Mouse (Mus musculus) limb, embryonic 13.5 days (tissue): ENCODE measurements around the gene Rcn3. TPM values are rescaled to one million over a fixed set of nuclear protein-coding genes. Genes with fewer than 3 reads are reported as not detected.

ENCODE experiments used
- ATAC-seq: fragments of 200-750 bp; cut with Nextera tagmentation; 2 replicates; pipeline ENCODE4 v1.8.0; 2017; ENCODE audit warnings: low read depth, moderate number of reproducible peaks, moderate TSS enrichment; ENCODE audit not compliant: low FRiP score
- H3K27ac ChIP-seq: fragments of 300-500 bp; sonication (generic); 2 replicates; pipeline ENCODE4 v1.5.1; 2015; ENCODE audit warnings: inconsistent platforms, mild to moderate bottlenecking, moderate library complexity
- H3K27me3 ChIP-seq: fragments of 300-500 bp; sonication (generic); 2 replicates; pipeline ENCODE4 v1.6.1; 2015; ENCODE audit warnings: mild to moderate bottlenecking, inconsistent platforms
- H3K36me3 ChIP-seq: fragments of 300-500 bp; sonication (generic); 2 replicates; pipeline ENCODE4 v1.6.1; 2015; ENCODE audit warnings: inconsistent platforms, mild to moderate bottlenecking, moderate library complexity
- H3K4me1 ChIP-seq: fragments of 300-500 bp; sonication (generic); 2 replicates; pipeline ENCODE4 v1.6.1; 2015; ENCODE audit warnings: inconsistent platforms
- H3K4me2 ChIP-seq: fragments of 300-500 bp; sonication (generic); replicated peaks from 2 replicates; pipeline ENCODE4 v1.6.1; 2015; ENCODE audit warnings: inconsistent platforms, mild to moderate bottlenecking, moderate library complexity
- H3K4me3 ChIP-seq: fragments of 300-500 bp; sonication (generic); 2 replicates; pipeline ENCODE4 v1.5.1; 2015; ENCODE audit warnings: moderate library complexity, mild to moderate bottlenecking, inconsistent platforms
- H3K9ac ChIP-seq: fragments of 300-500 bp; sonication (generic); 2 replicates; pipeline ENCODE4 v1.6.1; 2015; ENCODE audit warnings: mild to moderate bottlenecking, inconsistent platforms
- H3K9me3 ChIP-seq: fragments of 300-500 bp; sonication (generic); 2 replicates; pipeline ENCODE4 v1.6.1; 2016; ENCODE audit warnings: inconsistent platforms
- WGBS: fragments of 180-500 bp; shearing (Covaris S2); methylation state at CpG from one replicate; pipeline ENCODE4 v1.1.7; 2015; 5-methylcytosine and 5-hydroxymethylcytosine counted together
- polyA plus RNA-seq: library from polyadenylated mRNA; unstranded; fragments of >200 nt; fragmentation: Nextera tagmentation; extraction: Ambion mirVana; gene quantifications from 2 replicates; pipeline ENCODE4 v1.2.1, GENCODE M21; 2015

The Rcn3 gene
- 462 and 483 TPM in 2 replicates for polyA plus RNA-seq

DNA sequence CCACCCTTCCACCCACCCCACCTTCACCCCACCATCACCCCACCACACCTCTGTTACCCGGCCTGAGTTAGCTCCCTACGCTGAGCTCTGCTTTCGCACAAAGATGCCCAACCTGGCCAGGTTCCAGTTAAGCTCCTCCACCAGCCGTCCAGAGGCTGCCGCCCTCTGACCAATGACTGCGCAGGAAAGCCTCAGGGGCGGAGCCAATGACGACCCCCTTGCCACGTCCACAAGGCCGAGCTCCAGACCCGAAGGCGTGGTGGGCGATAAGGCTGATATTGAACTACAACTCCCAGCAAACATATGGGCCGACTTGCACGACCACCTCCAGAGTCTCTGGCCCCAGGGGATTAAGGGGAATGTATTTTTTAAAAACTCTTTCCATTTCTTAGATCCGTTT lies at the start of gene Rcn3:
Rcn3 (minus strand) TSS at position 174 of the 400 bp plus-strand sequence.
- Histone ChIP-seq H3K27me3 (no peaks in the 10 kb centered on the region), H3K4me1 (peaks cover 40% of the 10 kb centered on the region), H3K36me3 (peaks cover 35% of the 10 kb centered on the region), H3K27ac (peak within 1 kb of the TSS; percentile 96), H3K4me3 (peak within 1 kb of the TSS; percentile 72), H3K9me3 (no peaks in the 10 kb centered on the region), H3K4me2 (peak within 1 kb of the TSS; percentile 74), H3K9ac (peak within 1 kb of the TSS; percentile 92)
- ATAC-seq: peak; percentile 94
- WGBS: 0% methylated on average over 16 of the region's 16 CpGs

DNA sequence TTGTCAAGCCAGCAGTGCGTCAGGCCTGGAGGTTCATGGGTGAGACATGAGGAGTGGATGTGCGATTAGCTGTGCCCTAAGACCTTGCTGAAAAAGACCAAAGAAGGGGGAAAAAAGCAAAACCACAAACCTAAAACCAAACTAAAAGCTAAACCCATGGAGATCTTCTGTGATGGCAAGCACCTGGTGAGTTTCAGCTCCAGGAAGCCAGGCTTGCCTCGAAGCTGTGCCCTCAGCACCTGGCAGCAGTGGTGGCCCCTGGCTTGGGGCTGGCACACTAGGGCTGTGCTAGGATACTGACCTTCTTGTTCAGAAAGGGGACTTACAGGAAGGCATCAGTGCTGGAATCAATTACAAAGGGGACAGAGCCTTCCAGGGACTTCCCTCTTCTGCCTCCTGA lies 49.3 kb upstream of the Rcn3 start:
- Histone ChIP-seq H3K4me1 (no peaks in the 10 kb centered on the region), H3K27ac (no peak overlapping the region), H3K27me3 (peaks cover 13% of the 10 kb centered on the region), H3K36me3 (peaks cover 51% of the 10 kb centered on the region), H3K9me3 (no peaks in the 10 kb centered on the region), H3K4me2 (no peak overlapping the region), H3K4me3 (no peak overlapping the region), H3K9ac (no peak overlapping the region)
- no peak for ATAC-seq
- WGBS: 86% methylated on average over 3 of the region's 3 CpGs

DNA sequence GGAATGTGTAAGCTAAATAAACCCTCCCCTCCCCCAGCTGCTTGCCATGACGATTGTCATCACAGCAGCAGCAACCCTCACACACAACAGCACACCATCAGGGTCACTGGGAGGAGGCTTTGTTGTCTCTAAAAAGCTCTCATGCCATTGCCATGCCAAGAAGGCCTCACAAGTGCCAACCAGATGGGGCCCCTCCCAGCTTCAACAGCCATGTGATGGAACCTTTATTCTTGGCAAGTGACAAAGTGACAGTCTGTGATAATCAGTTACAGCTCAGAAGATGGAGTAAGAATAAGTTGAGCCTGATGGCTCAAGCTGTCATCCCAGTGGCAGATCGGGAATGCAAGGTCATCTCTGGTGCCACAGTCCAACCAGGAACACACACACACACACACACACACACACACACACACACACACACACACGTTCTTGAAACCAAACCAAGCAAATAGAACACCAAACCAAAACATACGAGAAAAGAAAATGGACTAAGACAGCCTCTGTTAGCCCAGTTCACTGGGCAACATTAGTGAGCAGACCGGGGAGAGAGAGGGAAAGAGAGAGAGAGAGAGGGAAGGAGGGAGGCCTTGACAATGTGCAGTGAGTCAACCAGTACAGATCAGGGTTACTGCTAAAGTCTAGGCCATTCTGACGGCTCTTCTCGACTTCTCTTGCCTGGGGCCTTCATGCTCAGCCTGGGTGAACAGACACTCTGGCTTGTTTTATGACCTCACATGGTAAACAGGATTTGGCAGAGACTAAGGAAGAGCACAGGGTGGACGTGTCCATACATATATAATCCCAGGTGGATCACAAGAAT lies 48.1 kb upstream of the Rcn3 start:
- no peak overlapping the region for H3K4me3 ChIP-seq
- WGBS: 69% methylated on average over 8 of the region's 8 CpGs
- ATAC-seq: no peak

DNA sequence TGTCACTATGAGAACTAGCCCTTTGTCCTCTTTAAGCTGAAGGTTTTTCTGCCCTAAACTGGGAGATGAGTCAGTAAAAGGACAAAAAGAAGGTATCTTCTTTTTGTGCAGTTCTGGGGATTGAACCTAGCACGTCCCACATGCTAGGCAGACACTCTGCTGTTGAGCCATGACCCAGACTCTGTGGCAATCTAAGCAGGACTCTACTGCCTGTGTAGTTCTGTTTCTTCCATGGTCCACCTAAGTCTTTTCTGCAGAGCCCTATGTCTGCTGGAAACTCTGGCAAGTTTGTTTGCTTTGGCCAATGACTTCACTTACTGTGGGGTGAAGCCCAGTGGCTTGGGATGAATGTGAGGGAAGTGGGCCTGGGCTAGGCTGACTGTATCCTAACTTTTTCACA lies 46.4 kb upstream of the Rcn3 start:
- 79% methylated on average over 1 of the region's 1 CpGs for WGBS
- H3K27me3 ChIP-seq: peaks cover 31% of the 10 kb centered on the region
- H3K4me1 ChIP-seq: 0 out of 2 replicates have a peak, but pooled peaks cover 7% of the 10 kb centered on the region
- H3K9ac ChIP-seq: 0 out of 2 replicates have a peak overlapping the region, but pooled peaks have one; percentile 19
- H3K9me3 ChIP-seq: no peaks in the 10 kb centered on the region
- no peak overlapping the region for H3K4me3 ChIP-seq
- no peak overlapping the region for H3K27ac ChIP-seq
- no peak overlapping the region for H3K4me2 ChIP-seq
- no peak for ATAC-seq
- H3K36me3 ChIP-seq: peaks cover 21% of the 10 kb centered on the region

More for the DNA sequence above, 48.1 kb upstream of the Rcn3 start:
- no peak overlapping the region for H3K4me2 ChIP-seq
- no peak overlapping the region for H3K27ac ChIP-seq
- H3K27me3 ChIP-seq: peaks cover 21% of the 10 kb centered on the region
- no peak overlapping the region for H3K9ac ChIP-seq
- no peaks in the 10 kb centered on the region for H3K9me3 ChIP-seq
- 0 out of 2 replicates have a peak, but pooled peaks cover 7% of the 10 kb centered on the region for H3K4me1 ChIP-seq
- H3K36me3 ChIP-seq: peaks cover 39% of the 10 kb centered on the region

GRCm38 (mm10) chr7:45137171-45138006 lies 45.4 kb upstream of the Rcn3 start:
- H3K36me3 ChIP-seq: peaks cover 11% of the 10 kb centered on the region
- H3K27ac ChIP-seq: no peak overlapping the region
- no peak overlapping the region for H3K9ac ChIP-seq
- WGBS: 81% methylated on average over 12 of the region's 12 CpGs
- 0 out of 2 replicates have a peak, but pooled peaks cover 7% of the 10 kb centered on the region for H3K4me1 ChIP-seq
- H3K27me3 ChIP-seq: peaks cover 31% of the 10 kb centered on the region
- ATAC-seq: no peak
- H3K4me3 ChIP-seq: no peak overlapping the region
- H3K9me3 ChIP-seq: no peaks in the 10 kb centered on the region
- H3K4me2 ChIP-seq: no peak overlapping the region

DNA sequence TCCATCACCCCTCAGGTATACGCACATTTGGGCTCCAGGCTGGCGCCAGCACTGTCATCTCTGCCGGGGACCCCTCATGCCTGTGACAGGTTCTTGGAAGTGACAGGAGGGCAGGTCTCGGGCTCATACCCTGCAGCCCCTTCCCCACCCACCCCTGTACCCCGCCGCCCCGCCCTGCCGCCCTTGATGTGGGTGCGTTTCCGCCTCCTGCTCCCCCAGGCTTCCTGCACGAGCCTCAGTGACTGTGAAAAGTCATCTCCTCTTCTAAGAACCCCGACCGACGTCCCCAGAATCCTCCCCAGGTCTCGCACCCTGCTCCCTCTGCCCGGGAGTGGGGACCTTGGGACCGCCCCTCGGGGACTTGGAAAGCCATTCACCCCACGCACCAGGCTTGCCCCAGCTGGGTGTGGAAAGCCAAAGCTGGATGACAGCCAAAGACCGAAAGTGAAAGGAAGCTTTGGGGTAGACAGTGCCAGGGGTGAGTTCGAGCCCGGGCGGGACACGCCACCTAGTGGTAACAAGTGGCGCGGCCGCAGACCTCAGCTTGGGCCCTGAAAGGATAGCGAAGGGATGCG lies 44.1 kb upstream of the Rcn3 start, which contains the start of the genes Gm45713 and Flt3l:
Gm45713 (minus strand) TSS at position 239 of the 575 bp plus-strand sequence.
Flt3l (minus strand) TSS at position 440 of the 575 bp plus-strand sequence.
- peak within 1 kb of the TSS; percentile 75 for H3K9ac ChIP-seq
- no peak within 1 kb of the TSS for H3K27ac ChIP-seq
- peak; percentile 77 for ATAC-seq
- 0 out of 2 replicates have a peak, but pooled peaks cover 7% of the 10 kb centered on the region for H3K4me1 ChIP-seq
- peak within 1 kb of the TSS; percentile 58 for H3K4me3 ChIP-seq
- 1% methylated on average over 29 of the region's 29 CpGs for WGBS
- H3K27me3 ChIP-seq: peaks cover 31% of the 10 kb centered on the region
- H3K4me2 ChIP-seq: peak within 1 kb of the TSS; percentile 80
- H3K36me3 ChIP-seq: no peaks in the 10 kb centered on the region; the same call in 1 of the 2 replicates
- H3K9me3 ChIP-seq: no peaks in the 10 kb centered on the region

- no peaks in the 10 kb centered on the region for H3K9me3 ChIP-seq
- WGBS: 62% methylated on average over 3 of the region's 3 CpGs
- no peaks in the 10 kb centered on the region for H3K36me3 ChIP-seq
- H3K4me1 ChIP-seq: 0 out of 2 replicates have a peak, but pooled peaks cover 7% of the 10 kb centered on the region
- peaks cover 31% of the 10 kb centered on the region for H3K27me3 ChIP-seq
- no peak for ATAC-seq
- no peak overlapping the region for H3K27ac ChIP-seq
- H3K9ac ChIP-seq: no peak overlapping the region
- H3K4me2 ChIP-seq: peak overlapping the region; percentile 80
- peak overlapping the region; percentile 58 for H3K4me3 ChIP-seq
Measured at GRCm38 (mm10) chr7:45135370-45135769, 43.3 kb upstream of the Rcn3 start.

DNA sequence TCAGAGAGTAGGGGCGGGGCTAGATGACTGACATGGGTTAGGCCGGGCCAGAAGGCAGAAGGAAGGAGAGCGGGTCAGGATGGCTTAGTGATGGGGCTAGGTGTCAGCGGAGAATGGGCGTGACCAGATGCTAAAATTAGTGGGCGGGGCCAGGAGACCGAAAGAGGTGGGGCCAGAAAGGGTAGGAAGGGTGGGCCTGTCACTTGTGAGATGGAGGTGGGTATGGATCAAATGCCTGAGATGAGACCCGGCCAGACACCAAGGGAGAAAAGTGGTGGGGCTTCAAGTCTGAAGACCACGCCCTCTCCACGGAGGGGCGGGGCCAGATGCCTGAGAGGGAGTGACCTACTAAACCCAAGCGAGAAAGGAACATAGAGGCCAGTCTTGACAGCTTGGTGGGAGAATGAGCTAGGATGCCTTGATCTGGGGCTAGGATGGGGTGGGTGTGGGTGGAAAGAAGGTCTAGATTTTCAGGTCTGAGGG lies 42.6 kb upstream of the Rcn3 start:
- H3K9ac ChIP-seq: no peak overlapping the region
- ATAC-seq: no peak
- no peaks in the 10 kb centered on the region for H3K36me3 ChIP-seq
- H3K27ac ChIP-seq: no peak overlapping the region
- peaks cover 11% of the 10 kb centered on the region for H3K4me1 ChIP-seq
- no peak overlapping the region for H3K4me3 ChIP-seq
- 0 out of 2 replicates have a peak overlapping the region, but pooled peaks have one; percentile 3 for H3K4me2 ChIP-seq
- H3K9me3 ChIP-seq: no peaks in the 10 kb centered on the region
- peaks cover 31% of the 10 kb centered on the region for H3K27me3 ChIP-seq
- 7% methylated on average over 12 of the region's 12 CpGs for WGBS

GRCm38 (mm10) chr7:45133446-45134159 lies 41.6 kb upstream of the Rcn3 start:
- H3K9me3 ChIP-seq: no peaks in the 10 kb centered on the region
- no peak overlapping the region for H3K27ac ChIP-seq
- peaks cover 31% of the 10 kb centered on the region for H3K27me3 ChIP-seq
- ATAC-seq: no peak
- no peak overlapping the region for H3K4me2 ChIP-seq
- peaks cover 17% of the 10 kb centered on the region for H3K4me1 ChIP-seq
- no peaks in the 10 kb centered on the region for H3K36me3 ChIP-seq
- no peak overlapping the region for H3K4me3 ChIP-seq
- H3K9ac ChIP-seq: no peak overlapping the region
- 77% methylated on average over 8 of the region's 8 CpGs for WGBS

- peaks cover 7% of the 10 kb centered on the region for H3K36me3 ChIP-seq
- H3K4me2 ChIP-seq: no peak overlapping the region
- 83% methylated on average over 11 of the region's 11 CpGs for WGBS
- H3K27ac ChIP-seq: no peak overlapping the region
- no peak overlapping the region for H3K4me3 ChIP-seq
- no peak for ATAC-seq
- H3K27me3 ChIP-seq: peaks cover 22% of the 10 kb centered on the region
- peaks cover 24% of the 10 kb centered on the region for H3K4me1 ChIP-seq
- no peaks in the 10 kb centered on the region for H3K9me3 ChIP-seq
- peak overlapping the region; percentile 32; the same call in 1 of the 2 replicates for H3K9ac ChIP-seq
Measured at GRCm38 (mm10) chr7:45131850-45132249, 39.8 kb upstream of the Rcn3 start.
